Mouse (Mus musculus) bone marrow, adult 2 months (tissue): Measurements from ENCODE around the gene Mybph. TPM values are rescaled to one million over a fixed set of nuclear protein-coding genes. Genes with fewer than 3 reads are reported as not detected.

Experiments
- H3K27ac ChIP-seq: fragments of 200-500 bp; 2 replicates; pipeline ENCODE4 v1.5.1; 2012; ENCODE audit warnings: low read depth, mild to moderate bottlenecking, control low read depth, inconsistent platforms, low read length; ENCODE audit not compliant: control insufficient read depth, poor library complexity, insufficient read depth
- H3K4me1 ChIP-seq: fragments of 200-500 bp; 2 replicates; pipeline ENCODE4 v1.6.1; 2011; ENCODE audit warnings: low read length; ENCODE audit not compliant: control insufficient read depth, insufficient read depth
- H3K4me3 ChIP-seq: fragments of 200-500 bp; replicated peaks from 2 replicates; pipeline ENCODE3; 2011; ENCODE audit warnings: mild to moderate bottlenecking, low read depth, low read length, control low read depth; ENCODE audit not compliant: control insufficient read depth
- CTCF ChIP-seq: fragments of 200-500 bp; IDR thresholded peaks from 2 replicates; pipeline ENCODE4 v1.5.1; 2011; ENCODE audit warnings: low read length, control low read depth; ENCODE audit not compliant: control insufficient read depth, insufficient read depth
- POLR2A ChIP-seq: fragments of 200-500 bp; IDR thresholded peaks from 2 replicates; pipeline ENCODE4 v1.6.1; 2011; ENCODE audit warnings: low read depth, mild to moderate bottlenecking, control low read depth, low read length, borderline replicate concordance; ENCODE audit not compliant: control insufficient read depth
- WGBS: fragments of 180-500 bp; shearing (Covaris S2); methylation state at CpG from one replicate; pipeline ENCODE4 v1.1.7; 2018; 5-methylcytosine and 5-hydroxymethylcytosine counted together
- polyA plus RNA-seq: library from polyadenylated mRNA; stranded (reverse); fragments of >200 nt; gene quantifications from 2 replicates; pipeline ENCODE4 v1.2.4, GENCODE M21; 2011; ENCODE audit warnings: low replicate concordance; ENCODE audit not compliant: missing spikeins, insufficient read depth, insufficient read length

Gene Mybph
- polyA plus RNA-seq, 1 experiment, result not detected

- Histone ChIP-seq H3K4me3 (no peak overlapping the region), H3K4me1 (peaks cover 8% of the 10 kb centered on the region), H3K27ac (no peak overlapping the region)
- TF ChIP-seq POLR2A (no peak), CTCF (no peak)
- WGBS, result 67% methylated on average over 4 of the region's 4 CpGs
These were observed 1.2 kb upstream of the Mybph start for GRCm38 (mm10) chr1:134192024-134192423.

- Histone ChIP-seq H3K4me1 (peaks cover 6% of the 10 kb centered on the region), H3K27ac (no peak overlapping the region), H3K4me3 (no peak overlapping the region)
- 80% methylated on average over 7 of the region's 7 CpGs for WGBS
- TF ChIP-seq POLR2A (no peak), CTCF (no peak)
These were observed 488 bp downstream of the Mybph start for GRCm38 (mm10) chr1:134193674-134194197.

DNA sequence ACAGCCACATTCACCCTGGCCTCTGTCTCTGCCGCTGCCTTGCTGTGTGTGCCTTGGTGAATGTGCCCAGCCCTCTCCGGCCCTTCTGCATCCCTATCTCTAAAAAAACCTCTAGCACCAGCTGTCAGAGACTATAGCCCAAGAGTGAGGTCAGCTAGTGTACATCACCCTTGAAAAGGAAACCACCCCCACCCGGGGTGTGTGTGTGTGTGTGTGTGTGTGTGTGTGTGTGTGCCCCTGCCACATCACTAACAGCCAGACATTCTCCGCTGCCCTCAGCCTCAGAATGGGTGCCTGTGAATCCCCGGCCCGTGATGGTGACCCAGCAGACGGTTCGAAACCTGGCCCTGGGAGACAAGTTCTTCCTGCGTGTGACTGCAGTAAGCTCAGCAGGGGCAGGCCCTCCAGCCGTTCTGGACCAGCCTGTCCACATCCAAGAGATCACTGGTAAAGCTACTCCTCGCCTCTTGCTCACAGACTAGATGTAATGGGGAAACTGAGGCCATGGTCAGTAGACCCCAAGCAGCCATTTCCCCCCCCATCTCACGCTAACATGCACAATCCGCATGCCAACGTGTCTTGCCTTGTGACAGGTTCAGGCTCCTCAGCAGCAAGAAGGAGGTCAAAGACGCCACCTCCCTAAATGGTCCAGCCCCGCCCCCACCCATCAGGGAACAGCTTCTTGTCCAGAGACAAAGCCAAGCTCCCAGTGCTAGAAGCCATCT, 1.2 kb downstream of the Mybph start:
- 76% methylated on average over 16 of the region's 16 CpGs for WGBS
- no peak overlapping the region for H3K27ac ChIP-seq
- H3K4me1 ChIP-seq, result peaks cover 6% of the 10 kb centered on the region
- no peak for TF ChIP-seq POLR2A
- no peak for TF ChIP-seq CTCF
- H3K4me3 ChIP-seq, result no peak overlapping the region

DNA sequence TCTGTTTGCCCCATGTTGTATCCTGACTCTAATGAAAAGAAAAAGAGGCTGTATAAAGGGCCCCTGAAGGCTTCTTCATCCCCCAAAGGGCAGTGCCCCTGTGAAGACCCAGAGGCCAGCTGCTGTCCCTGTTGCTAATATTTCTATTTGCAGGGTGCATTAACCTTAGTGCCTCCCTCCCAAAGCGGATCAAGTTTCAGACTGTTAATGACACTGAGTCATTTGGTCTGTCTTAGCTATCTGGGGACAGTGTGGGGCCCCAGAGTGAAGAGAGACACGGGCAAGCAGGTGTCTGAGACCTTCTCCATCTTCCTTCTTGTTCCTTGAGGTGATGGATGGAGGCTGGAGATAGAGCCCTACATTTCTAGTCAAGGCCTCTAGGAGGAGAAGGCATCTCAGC, 1.9 kb downstream of the Mybph start:
- Histone ChIP-seq H3K4me1 (peaks cover 6% of the 10 kb centered on the region), H3K4me3 (no peak overlapping the region), H3K27ac (no peak overlapping the region)
- 41% methylated on average over 2 of the region's 2 CpGs for WGBS
- TF ChIP-seq CTCF (no peak), POLR2A (no peak)

- Histone ChIP-seq H3K4me1 (peaks cover 6% of the 10 kb centered on the region), H3K27ac (peak overlapping the region; percentile 55; the same call in 1 of the 2 replicates), H3K4me3 (no peak overlapping the region)
- 16% methylated on average over 3 of the region's 3 CpGs for WGBS
- no peak for TF ChIP-seq CTCF
These were observed 2.3 kb downstream of the Mybph start for GRCm38 (mm10) chr1:134195571-134195970.

DNA sequence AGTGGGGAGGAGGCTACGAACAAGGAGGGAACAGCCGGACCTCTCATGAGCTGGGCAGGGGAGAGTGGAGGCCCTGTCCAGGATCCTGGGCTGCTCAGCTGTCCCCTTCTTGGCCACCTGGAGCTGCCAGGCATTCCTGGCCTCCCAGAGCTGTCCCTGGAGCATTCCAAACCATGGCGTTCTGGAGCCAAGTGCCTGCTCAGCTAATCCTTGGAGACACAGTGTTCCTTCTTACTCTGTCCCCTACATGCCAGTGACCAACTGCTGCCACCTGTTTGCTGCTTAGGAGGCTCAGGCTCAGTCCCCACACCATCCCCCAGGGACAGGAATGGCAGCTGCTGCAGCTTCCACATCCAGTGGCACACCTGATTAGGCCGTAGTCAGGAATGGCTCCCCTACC, 2.7 kb downstream of the Mybph start:
- Histone ChIP-seq H3K27ac (peak overlapping the region; percentile 55), H3K4me1 (peaks cover 6% of the 10 kb centered on the region), H3K4me3 (peak overlapping the region; percentile 1)
- WGBS, result 34% methylated on average over 4 of the region's 4 CpGs
- no peak for TF ChIP-seq CTCF
- TF ChIP-seq POLR2A, result no peak

DNA sequence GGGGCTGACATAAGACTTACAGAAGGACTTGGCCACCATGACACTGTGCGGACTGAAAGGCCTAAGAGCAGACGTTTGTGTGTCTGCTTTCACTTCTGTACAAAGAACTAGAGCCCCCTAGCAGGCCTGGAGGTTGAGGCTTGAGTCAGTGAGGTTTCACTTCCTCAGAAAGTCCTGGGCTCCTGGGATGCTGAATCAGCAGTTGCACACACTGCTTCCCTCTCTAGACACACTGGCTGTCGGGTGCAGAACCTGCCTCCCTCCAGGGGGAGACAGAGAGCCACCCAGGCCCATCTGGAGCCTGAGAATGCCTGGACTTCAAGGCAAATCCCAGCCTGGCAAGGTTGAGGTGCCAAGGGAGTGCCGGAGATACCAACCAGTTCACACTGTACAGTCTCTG, 3.1 kb downstream of the Mybph start:
- H3K4me1 ChIP-seq, result peaks cover 6% of the 10 kb centered on the region
- peak overlapping the region; percentile 1 for H3K4me3 ChIP-seq
- peak overlapping the region; percentile 55 for H3K27ac ChIP-seq
- WGBS, result 22% methylated on average over 4 of the region's 4 CpGs
- peak; percentile 84 for TF ChIP-seq CTCF
- peak; percentile 27; the same call in 1 of the 2 replicates for TF ChIP-seq POLR2A

GRCm38 (mm10) chr1:134197325-134197982, 4.2 kb downstream of the Mybph start:
- TF ChIP-seq CTCF, result no peak
- no peak for TF ChIP-seq POLR2A
- 84% methylated on average over 15 of the region's 15 CpGs for WGBS
- Histone ChIP-seq H3K4me1 (peaks cover 6% of the 10 kb centered on the region), H3K27ac (no peak overlapping the region), H3K4me3 (no peak overlapping the region)
